Mouse (Mus musculus) lung, postnatal 0 days (tissue): Measurements from ENCODE around the gene Cmtm3.
"Not testable (repeated sequence)": the region's sequence is repeated elsewhere in the genome, so short reads cannot be mapped to it uniquely, and the experiment has no call there.

Experiments
- CTCF ChIP-seq: IDR thresholded peaks from 2 replicates; pipeline ENCODE4 v1.5.1; 2016; ENCODE audit warnings: antibody characterized with exemption, mild to moderate bottlenecking
- EP300 ChIP-seq: IDR thresholded peaks from 2 replicates; pipeline ENCODE4 v1.6.1; 2016; ENCODE audit warnings: antibody characterized with exemption, mild to moderate bottlenecking, control low read depth

DNA sequence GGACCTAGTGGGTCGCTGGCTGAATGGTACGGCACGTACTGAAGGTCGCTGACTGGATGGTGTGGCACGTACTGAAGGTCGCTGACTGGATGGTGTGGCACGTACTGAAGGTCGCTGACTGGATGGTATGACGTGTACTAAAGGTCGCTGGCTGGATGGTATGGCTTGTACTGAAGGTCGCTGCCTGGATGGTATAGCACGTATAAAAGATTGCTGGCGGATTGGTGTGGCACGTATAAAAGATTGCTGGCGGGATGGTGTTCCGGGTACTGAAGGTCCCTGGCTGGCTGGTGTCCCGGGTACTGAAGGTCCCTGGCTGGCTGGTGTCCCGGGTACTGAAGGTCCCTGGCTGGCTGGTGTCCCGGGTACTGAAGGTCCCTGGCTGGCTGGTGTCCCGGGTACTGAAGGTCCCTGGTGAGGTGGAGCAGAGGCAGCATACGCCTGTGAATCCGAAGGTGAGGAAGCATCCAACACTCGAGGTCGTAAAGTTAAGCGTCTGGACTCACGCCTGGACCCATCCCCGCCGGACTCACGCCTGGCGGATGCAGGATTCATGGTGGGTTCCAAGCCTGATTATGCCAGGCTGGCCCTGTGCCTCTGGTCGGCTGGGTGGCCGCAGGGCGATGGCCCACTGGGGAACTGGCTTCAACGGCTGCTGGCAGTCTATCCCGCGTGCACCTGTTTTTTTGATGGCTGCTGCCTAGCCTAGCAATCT is 29.6 kb upstream of the Cmtm3 start, which contains the start of the genes Gm45711 and Cmtm1:
- not testable (repeated sequence) for TF ChIP-seq CTCF, EP300
